Mouse (Mus musculus) heart, adult 2 months (tissue): ENCODE measurements around the gene Stk4. TPM values are rescaled to one million over a fixed set of nuclear protein-coding genes. Genes with fewer than 3 reads are reported as not detected.
A peak's percentile ranks its signal among the peaks of the same experiment; 100 is the strongest.

ENCODE experiments used
- DNase-seq, 2 experiments: peaks; one replicate each; pipeline ENCODE4 v3.0.0; 2021
- H3K27ac ChIP-seq: fragments of 200-600 bp; 2 replicates; pipeline ENCODE4 v1.8.1; 2022
- H3K27me3 ChIP-seq: fragments of 200-500 bp; 2 replicates; pipeline ENCODE4 v1.6.1; 2012; ENCODE audit warnings: mild to moderate bottlenecking, low read length, inconsistent platforms, mixed read lengths; ENCODE audit not compliant: control insufficient read depth, insufficient read depth
- H3K36me3 ChIP-seq: fragments of 200-500 bp; 2 replicates; pipeline ENCODE4 v1.6.1; 2012; ENCODE audit warnings: low read length, inconsistent platforms; ENCODE audit not compliant: control insufficient read depth, insufficient read depth
- H3K4me1 ChIP-seq: fragments of 200-500 bp; 2 replicates; pipeline ENCODE4 v1.6.1; 2011; ENCODE audit warnings: low read length; ENCODE audit not compliant: control insufficient read depth, insufficient read depth
- H3K4me3 ChIP-seq: fragments of 200-600 bp; 2 replicates; pipeline ENCODE4 v1.8.1; 2022
- H3K79me2 ChIP-seq: fragments of 200-500 bp; replicated peaks from 2 replicates; pipeline ENCODE4 v1.6.1; 2012; ENCODE audit warnings: mild to moderate bottlenecking, inconsistent platforms, low read length, moderate library complexity, mixed read lengths; ENCODE audit not compliant: control insufficient read depth, insufficient read depth
- H3K9ac ChIP-seq: fragments of 200-500 bp; 2 replicates; pipeline ENCODE4 v1.6.1; 2012; ENCODE audit warnings: low read depth, mild to moderate bottlenecking, control low read depth, inconsistent platforms, low read length, mixed read lengths
- CTCF ChIP-seq: fragments of 200-600 bp; IDR thresholded peaks from 2 replicates; pipeline ENCODE4 v1.8.1; 2022; ENCODE audit warnings: antibody characterized with exemption, mild to moderate bottlenecking, moderate library complexity
- EP300 ChIP-seq: fragments of 200-500 bp; IDR thresholded peaks from 2 replicates; pipeline ENCODE4 v1.6.1; 2011; ENCODE audit warnings: low read depth, low read length, control low read depth; ENCODE audit not compliant: insufficient read depth
- POLR2A ChIP-seq: fragments of 200-500 bp; IDR thresholded peaks from 2 replicates; pipeline ENCODE4 v1.6.1; 2011; ENCODE audit warnings: mild to moderate bottlenecking, low read depth, low read length, control low read depth; ENCODE audit not compliant: insufficient read depth
- WGBS: fragments of 180-500 bp; shearing (Covaris S2); methylation state at CpG from one replicate; pipeline ENCODE4 v1.1.7; 2018; 5-methylcytosine and 5-hydroxymethylcytosine counted together
- intact Hi-C: fragments of 180-260 bp; cut with DNase I; formaldehyde crosslinking; loops from one replicate; pipeline ENCODE4 v1.15.1; 2025
- polyA plus RNA-seq: library from polyadenylated mRNA; depleted of rRNA; stranded (reverse); fragments of >200 nt; gene quantifications from 2 replicates; pipeline ENCODE4 v1.2.3, GENCODE M21; 2012
- total RNA-seq, 2 experiments: library from RNA; stranded (reverse); gene quantifications; 2 replicates each; pipeline ENCODE4 v1.2.3; 2021

Gene Stk4
- total and polyA plus RNA-seq, 3 experiments, result 6.4 to 14.7 (median 14.3) TPM

GRCm38 (mm10) chr2:164182692-164183255 is 112.7 kb downstream of the Stk4 start, which contains the start of gene Wfdc5:
Gene Wfdc5, minus strand, starts transcription at chr2:164182742.
- WGBS, result 72% methylated on average over 7 of the region's 7 CpGs
- no peaks in the 10 kb centered on the region for H3K79me2 ChIP-seq
- H3K9ac ChIP-seq, result no peak within 1 kb of the TSS
- intact Hi-C loops, result no loop called here
- TF ChIP-seq CTCF, result no peak
- TF ChIP-seq EP300, result no peak
- TF ChIP-seq POLR2A, result no peak
- H3K4me1 ChIP-seq, result no peaks in the 10 kb centered on the region; the same call in 1 of the 2 replicates
- no peaks in the 10 kb centered on the region for H3K36me3 ChIP-seq
- no peak for DNase-seq
- H3K27me3 ChIP-seq, result no peaks in the 10 kb centered on the region
- H3K27ac ChIP-seq, result no peak within 1 kb of the TSS
- H3K4me3 ChIP-seq, result no peak within 1 kb of the TSS

DNA sequence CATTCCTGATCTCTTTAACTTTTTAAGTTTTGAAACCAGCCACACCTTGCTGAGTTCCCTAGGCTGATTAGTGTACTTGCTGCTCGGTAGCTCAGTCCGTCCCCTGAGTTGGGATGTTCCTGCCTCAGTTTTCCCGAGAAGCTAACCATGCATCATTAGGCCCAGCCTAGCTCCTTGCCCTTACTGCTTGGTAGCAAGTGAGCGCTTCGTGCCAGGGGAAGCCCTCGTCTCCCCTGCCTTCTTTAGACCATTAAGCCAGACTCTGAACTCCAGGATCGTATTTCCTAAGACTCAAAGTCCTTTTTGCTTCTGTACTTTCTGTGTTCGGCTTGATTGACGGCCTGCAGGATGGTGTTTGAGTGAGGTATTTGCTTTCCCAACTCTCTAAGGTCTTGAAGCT is 113.2 kb downstream of the Stk4 start:
- Histone ChIP-seq H3K4me3 (no peak overlapping the region), H3K27ac (no peak overlapping the region), H3K79me2 (no peaks in the 10 kb centered on the region), H3K36me3 (no peaks in the 10 kb centered on the region), H3K27me3 (no peaks in the 10 kb centered on the region), H3K4me1 (no peaks in the 10 kb centered on the region; the same call in 1 of the 2 replicates), H3K9ac (no peak overlapping the region)
- no peak for DNase-seq
- intact Hi-C loops, result no loop called here
- 90% methylated on average over 9 of the region's 9 CpGs for WGBS
- no peak for TF ChIP-seq CTCF
- TF ChIP-seq EP300, result no peak
- TF ChIP-seq POLR2A, result no peak

GRCm38 (mm10) chr2:164184145-164184719 is 114.1 kb downstream of the Stk4 start:
- no peak for DNase-seq
- H3K27me3 ChIP-seq, result no peaks in the 10 kb centered on the region
- 34% methylated on average over 9 of the region's 9 CpGs for WGBS
- H3K36me3 ChIP-seq, result no peaks in the 10 kb centered on the region
- no peak overlapping the region for H3K4me3 ChIP-seq
- TF ChIP-seq CTCF, result no peak
- no peak for TF ChIP-seq POLR2A
- no peak for TF ChIP-seq EP300
- no peaks in the 10 kb centered on the region; the same call in 1 of the 2 replicates for H3K4me1 ChIP-seq
- no peaks in the 10 kb centered on the region for H3K79me2 ChIP-seq
- no peak overlapping the region for H3K27ac ChIP-seq
- intact Hi-C loops, result no loop called here
- H3K9ac ChIP-seq, result no peak overlapping the region

- WGBS, result 25% methylated on average over 5 of the region's 5 CpGs
Measured at GRCm38 (mm10) chr2:164188722-164189121, 118.6 kb downstream of the Stk4 start.

GRCm38 (mm10) chr2:164190576-164190975 is 120.5 kb downstream of the Stk4 start, which contains the start of gene Wfdc12:
Gene Wfdc12, minus strand, starts transcription at chr2:164190608.
- H3K4me3 ChIP-seq, result no peak within 1 kb of the TSS
- TF ChIP-seq POLR2A, result no peak
- TF ChIP-seq CTCF, result no peak
- TF ChIP-seq EP300, result no peak
- no peaks in the 10 kb centered on the region for H3K79me2 ChIP-seq
- no peaks in the 10 kb centered on the region for H3K27me3 ChIP-seq
- H3K4me1 ChIP-seq, result no peaks in the 10 kb centered on the region
- WGBS, result 70% methylated on average over 6 of the region's 6 CpGs
- no peak within 1 kb of the TSS for H3K27ac ChIP-seq
- H3K9ac ChIP-seq, result no peak within 1 kb of the TSS
- H3K36me3 ChIP-seq, result no peaks in the 10 kb centered on the region
- no peak for DNase-seq
- intact Hi-C loops, result no loop called here

More at GRCm38 (mm10) chr2:164188722-164189121, 118.6 kb downstream of the Stk4 start:
- Histone ChIP-seq H3K9ac (no peak overlapping the region), H3K27ac (no peak overlapping the region), H3K79me2 (no peaks in the 10 kb centered on the region), H3K36me3 (no peaks in the 10 kb centered on the region), H3K27me3 (no peaks in the 10 kb centered on the region), H3K4me1 (no peaks in the 10 kb centered on the region; the same call in 1 of the 2 replicates), H3K4me3 (no peak overlapping the region)
- intact Hi-C loops, result no loop called here
- TF ChIP-seq POLR2A, result no peak
- TF ChIP-seq CTCF, result peak; percentile 61
- no peak for TF ChIP-seq EP300
- no peak for DNase-seq

DNA sequence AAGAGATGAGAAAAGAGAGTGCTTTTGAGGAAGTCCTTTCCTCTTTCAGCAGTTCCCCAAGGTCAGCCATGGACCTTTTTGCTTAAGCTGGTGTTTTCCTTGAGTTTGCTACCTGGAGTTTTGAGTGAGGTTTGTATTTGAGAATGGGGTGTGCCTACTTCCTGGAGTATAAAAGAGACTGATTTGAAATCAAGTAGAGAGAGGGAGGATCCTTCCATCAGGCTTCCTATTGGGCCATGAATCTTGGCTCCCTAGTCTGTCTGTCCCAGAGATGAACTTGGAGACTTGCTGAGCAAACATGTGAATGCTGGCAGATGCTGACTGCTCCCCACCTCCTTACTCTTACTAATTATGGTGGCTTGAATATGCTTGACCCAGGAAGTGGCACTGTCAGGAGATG is 122.2 kb downstream of the Stk4 start:
- DNase-seq, result no peak
- no peaks in the 10 kb centered on the region for H3K27me3 ChIP-seq
- H3K4me3 ChIP-seq, result no peak overlapping the region
- no peaks in the 10 kb centered on the region for H3K79me2 ChIP-seq
- no peak overlapping the region for H3K9ac ChIP-seq
- no peaks in the 10 kb centered on the region for H3K4me1 ChIP-seq
- H3K27ac ChIP-seq, result no peak overlapping the region
- TF ChIP-seq CTCF (no peak), POLR2A (no peak), EP300 (no peak)
- intact Hi-C loops, result no loop called here
- H3K36me3 ChIP-seq, result no peaks in the 10 kb centered on the region
